Mouse (Mus musculus): ENCODE data around the gene Vwf.

Gene Vwf

GRCm38 (mm10) chr6:125729471-125729870, 182.9 kb downstream of the Vwf start:
- in situ Hi-C loops (cut with MboI, MseI) = no loop called here

GRCm38 (mm10) chr6:125729986-125730535, 183.5 kb downstream of the Vwf start:
- in situ Hi-C loops (cut with MboI, MseI) = no loop called here
